Mouse (Mus musculus) heart, embryonic 11.5 days (tissue): ENCODE measurements at regions not wholly inside any gene's neighbourhood (a gene's known extent, or its start where the extent isn't known, plus 50 kb on each side); places are given as distances from the start of the nearest gene placed in this dataset.

Experiments
- ATAC-seq: fragments of 200-750 bp; cut with Nextera tagmentation; replicated peaks from 2 replicates; pipeline ENCODE4 v1.8.0; 2017; ENCODE audit warnings: moderate library complexity; ENCODE audit not compliant: insufficient number of reproducible peaks, low FRiP score, low TSS enrichment
- H3K27ac ChIP-seq: fragments of 300-500 bp; sonication (generic); 2 replicates; pipeline ENCODE4 v1.5.1; 2014; ENCODE audit warnings: mild to moderate bottlenecking, low read depth, low read length
- H3K27me3 ChIP-seq: fragments of 300-500 bp; sonication (generic); 2 replicates; pipeline ENCODE4 v1.6.1; 2014; ENCODE audit warnings: mild to moderate bottlenecking, low read length, mixed read lengths; ENCODE audit not compliant: control insufficient read depth, insufficient read depth
- H3K36me3 ChIP-seq: fragments of 300-500 bp; sonication (generic); 2 replicates; pipeline ENCODE4 v1.6.1; 2014; ENCODE audit warnings: mild to moderate bottlenecking, low read length, moderate library complexity, mixed read lengths; ENCODE audit not compliant: control insufficient read depth, insufficient read depth
- H3K4me1 ChIP-seq: fragments of 300-500 bp; sonication (generic); 2 replicates; pipeline ENCODE4 v1.6.1; 2014; ENCODE audit warnings: low read length; ENCODE audit not compliant: control insufficient read depth, insufficient read depth
- H3K4me2 ChIP-seq: fragments of 300-500 bp; sonication (generic); 2 replicates; pipeline ENCODE4 v1.6.1; 2014; ENCODE audit warnings: mild to moderate bottlenecking, moderate library complexity
- H3K4me3 ChIP-seq: fragments of 300-500 bp; sonication (generic); 2 replicates; pipeline ENCODE4 v1.5.1; 2014; ENCODE audit warnings: low read depth, low read length
- H3K9ac ChIP-seq: fragments of 300-500 bp; sonication (generic); 2 replicates; pipeline ENCODE4 v1.6.1; 2014; ENCODE audit warnings: mild to moderate bottlenecking, low read depth, low read length, moderate library complexity
- H3K9me3 ChIP-seq: fragments of 300-500 bp; sonication (generic); replicated peaks from 2 replicates; pipeline ENCODE4 v1.6.1; 2016; ENCODE audit warnings: low read length; ENCODE audit not compliant: control insufficient read depth
- WGBS: fragments of 180-500 bp; shearing (Covaris S2); extraction: QIAGEN DNeasy Blood & Tissue Kit; methylation state at CpG from one replicate; pipeline ENCODE4 v1.1.7; 2014; ENCODE audit not compliant: insufficient replicate concordance; 5-methylcytosine and 5-hydroxymethylcytosine counted together

DNA sequence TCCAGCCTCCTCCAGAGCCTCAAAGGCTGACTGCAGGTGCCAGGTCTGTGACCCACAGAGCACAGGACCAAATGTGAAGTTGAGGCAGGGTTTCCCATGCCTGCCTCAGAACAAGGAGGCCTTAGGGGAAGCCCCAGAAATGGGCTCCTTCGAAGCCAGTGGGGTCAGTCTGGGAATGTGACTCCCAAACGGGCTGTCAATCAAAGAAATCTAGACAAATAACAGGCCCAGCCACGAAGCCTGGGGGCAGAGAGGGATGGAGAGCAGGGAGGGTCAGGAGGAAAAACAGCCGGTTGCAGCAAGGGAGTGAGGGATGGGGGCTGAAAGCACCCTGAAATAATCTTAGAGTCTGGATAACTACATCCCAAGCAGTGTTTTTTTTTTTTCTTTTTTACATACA is 50.4 kb upstream of the Pkdcc start:
- Histone ChIP-seq H3K27ac (no peak overlapping the region), H3K27me3 (no peaks in the 10 kb centered on the region), H3K36me3 (no peaks in the 10 kb centered on the region), H3K9me3 (no peaks in the 10 kb centered on the region), H3K9ac (no peak overlapping the region), H3K4me3 (no peak overlapping the region), H3K4me1 (peaks cover 22% of the 10 kb centered on the region), H3K4me2 (no peak overlapping the region)
- 14% methylated on average over 4 of the region's 4 CpGs for WGBS
- no peak for ATAC-seq

DNA sequence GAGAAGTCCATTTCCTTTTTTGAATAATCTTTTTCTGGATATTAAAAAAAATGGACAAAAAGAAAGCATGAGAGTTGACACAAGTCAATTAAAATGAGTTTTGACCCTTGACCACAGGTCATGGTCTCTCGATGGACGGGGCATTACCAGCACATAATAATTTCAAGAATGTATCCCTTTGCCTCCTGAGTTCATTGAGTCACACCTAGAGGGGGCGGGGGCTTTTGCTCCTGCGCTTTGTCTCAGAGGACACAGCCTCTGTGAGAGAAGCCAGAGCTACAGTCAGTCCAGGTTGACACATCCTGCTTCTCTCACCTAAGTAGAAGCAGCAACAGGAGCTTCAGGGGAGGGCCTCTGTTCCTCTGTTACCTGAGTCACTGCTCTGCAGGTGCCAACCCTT is 50.0 kb upstream of the Pkdcc start:
- H3K27me3 ChIP-seq: no peaks in the 10 kb centered on the region
- no peak overlapping the region for H3K9ac ChIP-seq
- WGBS: 33% methylated on average over 4 of the region's 4 CpGs
- H3K4me3 ChIP-seq: no peak overlapping the region
- ATAC-seq: no peak
- H3K4me1 ChIP-seq: peaks cover 22% of the 10 kb centered on the region
- no peak overlapping the region for H3K27ac ChIP-seq
- H3K9me3 ChIP-seq: no peaks in the 10 kb centered on the region
- H3K4me2 ChIP-seq: no peak overlapping the region
- no peaks in the 10 kb centered on the region for H3K36me3 ChIP-seq
